Mouse (Mus musculus) 416B (cell line): Measurements from ENCODE around the gene Rgl2.

Experiments
- DNase-seq: peaks from one replicate; pipeline ENCODE4 v3.0.0; 2011; ENCODE audit warnings: low read depth

Gene Rgl2

DNA sequence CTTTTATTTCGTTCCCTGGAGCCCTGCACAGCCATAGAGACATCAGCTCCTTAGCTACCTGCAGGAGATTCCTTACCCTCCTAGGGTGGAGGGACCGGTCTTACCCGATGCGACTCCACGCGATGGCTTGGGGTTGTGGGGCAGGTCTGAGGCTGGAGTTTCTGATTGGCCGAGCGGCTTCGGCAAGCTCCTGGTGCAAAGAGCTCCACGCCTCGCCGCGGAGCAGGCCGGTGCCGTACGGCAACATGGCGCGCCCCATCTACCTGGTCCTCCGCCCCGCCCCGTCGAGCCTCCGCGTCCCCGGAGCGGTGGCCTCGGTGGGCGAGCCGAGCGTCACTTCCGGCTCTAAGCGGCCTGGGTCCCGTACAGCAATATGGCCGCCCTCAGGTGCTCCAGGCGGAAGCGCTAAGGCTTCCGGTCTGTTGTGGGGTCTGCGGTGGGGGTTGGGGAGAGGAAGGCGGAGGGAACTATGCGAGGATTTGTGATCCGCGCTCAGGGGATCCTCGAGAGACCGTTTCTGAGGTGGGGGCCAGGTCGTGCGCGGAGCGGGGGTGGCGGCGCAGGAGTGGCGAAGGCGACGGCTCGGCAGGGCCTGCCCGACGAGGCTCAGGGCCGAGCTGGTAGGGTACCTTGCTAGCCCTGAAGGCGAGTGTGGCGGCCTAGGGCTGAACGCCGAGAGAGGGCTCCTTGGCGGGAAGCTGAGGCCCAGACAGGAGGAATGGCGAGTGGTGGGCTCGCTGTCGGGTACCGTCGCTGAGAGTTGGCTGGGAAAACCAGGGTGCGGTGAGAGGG is 20.1 kb upstream of the Rgl2 start, which contains the start of gene Daxx:
Daxx (plus strand) TSS at position 338 of the 792 bp plus-strand sequence.
- DNase-seq = peak; percentile 99

DNA sequence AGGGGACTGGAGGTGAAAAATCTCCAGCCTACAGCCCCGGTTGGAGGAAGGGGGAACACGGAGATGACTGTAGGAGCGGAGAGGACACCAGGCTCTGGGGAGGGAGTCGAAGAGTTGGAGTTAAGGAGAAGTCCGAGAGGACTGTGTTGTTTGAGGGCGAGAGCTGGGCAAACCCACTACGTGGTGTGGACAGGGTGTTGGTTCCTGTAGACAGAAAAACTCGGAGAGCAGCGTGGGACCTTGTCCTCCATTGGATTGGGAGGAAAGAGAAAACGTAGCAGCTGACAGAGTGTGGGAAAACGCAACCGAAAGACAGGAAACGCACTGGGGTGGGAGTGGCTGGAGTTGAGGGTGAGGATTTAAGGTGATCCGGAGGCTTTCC is 19.5 kb upstream of the Rgl2 start:
- DNase-seq = peak; percentile 80

DNA sequence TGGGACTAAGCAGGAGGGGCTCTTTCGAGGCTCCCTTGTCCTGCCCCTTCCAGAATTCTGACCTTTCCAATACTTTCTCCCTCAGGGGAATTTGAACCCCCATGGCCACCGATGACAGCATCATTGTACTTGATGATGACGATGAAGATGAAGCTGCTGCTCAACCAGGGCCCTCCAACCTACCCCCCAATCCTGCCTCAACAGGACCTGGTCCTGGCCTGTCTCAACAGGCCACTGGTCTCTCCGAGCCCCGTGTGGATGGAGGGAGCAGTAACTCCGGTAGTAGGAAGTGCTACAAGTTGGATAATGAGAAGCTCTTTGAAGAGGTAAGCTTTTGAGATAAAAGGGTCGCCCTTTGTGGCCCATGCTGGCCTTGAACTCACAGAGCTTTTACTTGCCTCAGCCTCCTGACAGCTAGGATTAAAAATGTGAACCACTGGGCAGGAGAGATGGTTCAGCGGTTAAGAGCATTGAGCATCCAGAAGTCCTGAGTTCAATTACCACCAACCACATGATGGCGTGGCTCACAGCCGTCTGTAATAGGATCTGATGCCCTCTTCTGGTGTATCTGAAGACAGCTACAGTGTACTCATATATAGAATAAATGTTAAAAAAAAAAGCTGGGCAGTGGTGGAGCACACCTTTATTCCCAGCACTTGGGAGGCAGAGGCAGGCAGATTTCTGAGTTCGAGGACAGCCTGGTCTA is 18.8 kb upstream of the Rgl2 start:
- DNase-seq = peak; percentile 66

DNA sequence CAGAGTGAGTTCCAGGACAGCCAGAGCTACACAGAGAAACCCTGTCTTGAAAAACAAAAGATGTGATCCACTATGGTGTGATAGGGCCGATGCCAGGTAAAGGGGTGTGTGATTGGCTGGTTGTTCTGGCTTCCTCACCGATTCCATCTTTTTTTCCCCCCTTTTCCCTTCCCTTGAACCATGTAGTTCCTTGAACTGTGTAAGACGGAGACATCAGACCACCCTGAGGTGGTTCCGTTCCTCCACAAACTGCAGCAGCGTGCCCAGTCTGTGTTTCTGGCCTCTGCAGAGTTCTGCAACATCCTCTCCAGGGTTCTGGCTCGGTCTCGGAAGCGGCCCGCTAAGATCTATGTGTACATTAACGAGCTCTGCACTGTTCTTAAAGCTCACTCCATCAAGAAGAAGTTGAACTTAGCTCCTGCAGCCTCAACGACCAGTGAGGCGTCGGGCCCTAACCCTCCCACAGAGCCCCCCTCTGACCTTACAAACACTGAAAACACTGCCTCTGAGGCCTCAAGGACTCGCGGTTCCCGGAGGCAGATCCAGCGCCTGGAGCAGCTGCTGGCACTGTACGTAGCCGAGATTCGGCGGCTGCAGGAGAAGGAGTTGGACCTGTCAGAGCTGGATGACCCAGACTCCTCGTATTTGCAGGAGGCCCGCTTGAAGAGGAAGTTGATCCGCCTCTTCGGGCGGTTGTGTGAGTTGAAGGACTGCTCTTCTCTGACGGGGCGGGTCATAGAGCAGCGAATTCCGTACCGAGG is 18.1 kb upstream of the Rgl2 start:
- no peak for DNase-seq

DNA sequence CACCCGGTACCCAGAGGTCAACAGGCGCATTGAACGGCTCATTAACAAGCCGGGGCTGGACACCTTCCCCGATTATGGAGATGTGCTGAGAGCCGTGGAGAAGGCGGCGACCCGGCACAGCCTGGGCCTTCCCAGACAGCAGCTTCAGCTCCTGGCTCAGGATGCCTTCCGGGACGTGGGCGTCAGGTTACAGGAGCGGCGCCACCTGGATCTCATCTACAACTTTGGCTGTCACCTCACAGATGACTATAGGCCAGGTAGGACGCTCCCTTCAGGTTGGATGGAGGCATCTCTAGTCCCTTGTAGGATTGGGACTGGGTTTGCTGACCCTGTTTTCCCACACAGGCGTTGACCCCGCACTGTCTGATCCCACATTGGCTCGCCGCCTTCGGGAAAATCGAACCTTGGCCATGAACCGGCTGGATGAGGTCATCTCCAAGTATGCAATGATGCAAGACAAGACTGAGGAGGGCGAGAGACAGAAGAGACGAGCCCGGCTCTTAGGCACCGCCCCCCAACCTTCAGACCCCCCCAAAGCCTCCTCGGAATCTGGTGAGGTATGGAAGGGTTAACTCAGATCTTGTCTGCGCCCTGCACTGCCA is 17.4 kb upstream of the Rgl2 start:
- DNase-seq = no peak

DNA sequence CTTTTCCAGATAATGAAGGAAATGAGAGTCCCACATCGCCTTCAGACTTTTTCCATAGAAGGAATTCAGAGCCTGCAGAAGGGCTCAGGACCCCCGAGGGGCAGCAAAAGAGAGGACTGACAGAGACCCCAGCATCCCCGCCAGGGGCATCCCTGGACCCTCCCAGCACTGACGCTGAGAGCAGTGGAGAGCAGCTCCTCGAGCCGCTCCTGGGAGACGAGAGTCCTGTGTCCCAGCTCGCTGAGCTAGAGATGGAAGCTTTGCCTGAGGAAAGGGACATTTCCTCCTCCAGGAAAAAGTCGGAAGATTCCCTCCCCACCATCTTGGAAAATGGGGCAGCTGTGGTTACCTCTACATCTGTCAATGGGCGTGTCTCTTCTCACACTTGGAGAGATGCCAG is 16.1 kb upstream of the Rgl2 start:
- DNase-seq = no peak

DNA sequence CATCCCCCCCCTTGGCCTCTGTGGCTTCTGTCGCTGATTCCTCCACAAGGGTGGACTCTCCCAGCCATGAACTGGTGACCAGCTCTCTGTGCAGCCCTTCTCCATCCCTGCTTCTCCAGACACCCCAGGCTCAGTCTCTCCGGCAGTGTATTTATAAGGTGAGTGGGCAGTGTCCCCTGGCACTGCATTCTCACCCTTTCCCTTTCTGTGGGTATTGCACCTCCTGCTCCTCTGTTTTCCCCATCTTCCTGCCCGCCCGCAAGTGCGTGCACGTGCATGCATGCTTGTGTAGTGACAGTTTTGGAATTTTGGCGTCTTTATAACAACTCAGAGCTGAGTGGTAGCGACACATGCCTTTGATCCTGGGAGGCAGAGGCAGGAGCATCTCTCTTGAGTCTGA is 15.4 kb upstream of the Rgl2 start:
- DNase-seq = no peak

DNA sequence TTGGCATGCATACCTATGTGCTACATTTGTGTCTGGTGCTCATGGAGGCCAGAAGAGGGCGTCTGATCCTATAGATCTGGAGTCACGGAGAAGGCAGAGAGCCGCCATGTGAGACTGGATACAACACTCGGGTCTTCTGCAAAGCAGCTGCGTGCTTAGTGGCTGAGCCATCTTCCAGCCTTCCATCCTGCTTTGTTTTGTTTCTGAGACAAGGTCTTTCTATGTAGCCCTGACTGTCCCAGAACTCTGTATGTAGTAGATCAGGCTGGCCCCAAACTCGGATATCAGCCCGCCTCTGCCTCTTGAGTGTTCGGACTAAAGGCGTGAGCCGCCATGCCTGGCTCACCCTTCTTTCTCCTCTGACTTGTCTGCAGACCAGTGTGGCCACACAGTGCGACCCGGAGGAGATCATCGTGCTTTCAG is 14.4 kb upstream of the Rgl2 start:
- peak; percentile 59 for DNase-seq

DNA sequence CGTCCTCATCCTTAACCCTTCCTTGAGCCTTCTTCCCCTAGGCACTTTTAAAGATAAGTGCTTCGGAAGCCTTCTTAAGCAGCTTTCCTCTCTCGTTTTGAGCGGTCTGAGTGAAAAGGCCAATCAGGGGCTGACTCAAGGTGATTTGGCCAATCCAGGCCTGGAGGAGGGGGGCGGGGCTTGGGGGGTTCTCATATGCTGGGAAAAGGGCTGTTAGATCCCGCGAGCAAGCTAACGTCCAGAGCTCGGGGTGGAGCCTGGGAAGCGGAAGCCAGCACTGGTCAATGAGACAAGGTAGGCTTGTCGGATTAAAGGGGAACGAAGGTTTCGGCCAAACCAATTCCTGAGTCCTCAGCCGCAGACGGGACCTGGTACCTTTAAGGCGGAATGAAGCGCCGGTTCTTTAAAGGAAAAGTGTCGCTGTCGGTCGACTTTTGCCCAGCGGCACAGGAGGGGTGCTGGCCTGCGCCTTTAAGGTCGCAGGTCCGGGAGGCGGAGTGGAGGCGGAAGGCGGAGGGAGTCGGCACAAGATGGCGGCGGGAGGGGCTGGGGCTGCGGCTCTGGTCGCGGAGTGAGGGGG is 13.6 kb upstream of the Rgl2 start, which contains the start of the genes Tapbp and Zbtb22:
Tapbp (plus strand) TSS at position 229 of the 580 bp plus-strand sequence.
Zbtb22 (plus strand) TSS at position 234 of the 580 bp plus-strand sequence.
- DNase-seq = peak; percentile 100

DNA sequence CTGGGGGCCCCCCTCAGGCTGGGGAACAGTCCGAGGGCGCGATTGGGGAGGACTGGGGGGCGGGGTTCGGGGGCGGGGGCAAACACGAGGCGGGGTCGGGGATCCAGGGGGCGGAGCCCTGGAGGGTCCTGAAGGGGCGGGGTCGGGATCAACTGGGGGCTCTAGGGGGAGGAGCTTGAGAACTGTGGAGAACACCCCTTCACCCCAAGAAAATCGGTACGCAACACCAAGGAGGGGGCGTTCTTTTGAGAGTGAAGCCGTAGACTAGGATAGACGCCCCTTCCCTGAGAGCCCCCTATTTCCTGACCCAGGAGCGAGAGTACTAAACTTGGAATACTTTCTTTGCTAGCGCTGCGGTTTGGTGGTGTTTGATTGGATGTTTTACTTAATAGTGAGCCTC is 13.0 kb upstream of the Rgl2 start:
- DNase-seq = no peak

DNA sequence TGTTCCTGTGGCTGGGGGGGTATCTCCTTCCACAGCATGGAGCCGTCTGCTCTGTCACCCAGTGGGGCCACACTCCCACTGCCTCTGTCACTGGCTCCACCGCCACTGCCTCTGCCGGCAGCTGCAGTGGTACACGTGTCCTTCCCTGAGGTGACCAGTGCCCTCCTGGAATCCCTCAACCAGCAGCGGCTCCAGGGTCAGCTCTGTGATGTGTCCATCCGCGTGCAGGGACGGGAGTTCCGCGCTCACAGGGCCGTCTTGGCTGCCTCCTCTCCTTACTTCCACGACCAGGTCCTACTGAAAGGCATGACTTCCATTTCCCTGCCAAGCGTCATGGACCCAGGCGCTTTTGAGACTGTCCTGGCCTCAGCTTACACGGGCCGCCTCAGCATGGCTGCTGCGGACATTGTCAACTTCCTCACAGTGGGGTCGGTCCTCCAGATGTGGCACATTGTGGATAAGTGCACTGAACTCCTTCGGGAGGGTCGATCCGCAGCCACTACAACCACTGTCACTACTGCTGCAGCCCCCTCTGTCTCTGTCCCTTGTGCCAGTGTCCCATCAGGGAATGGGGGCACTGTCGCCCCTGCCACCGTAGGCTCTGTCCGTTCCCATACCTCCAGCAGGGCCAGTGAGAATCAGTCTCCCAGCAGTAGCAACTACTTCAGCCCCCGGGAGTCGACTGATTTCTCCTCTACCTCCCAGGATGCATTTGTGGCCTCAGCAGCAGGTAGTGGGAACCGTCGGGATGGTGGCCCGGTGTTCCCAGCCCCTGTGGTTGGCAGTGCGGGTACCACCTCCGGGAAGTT is 12.3 kb upstream of the Rgl2 start:
- no peak for DNase-seq

DNA sequence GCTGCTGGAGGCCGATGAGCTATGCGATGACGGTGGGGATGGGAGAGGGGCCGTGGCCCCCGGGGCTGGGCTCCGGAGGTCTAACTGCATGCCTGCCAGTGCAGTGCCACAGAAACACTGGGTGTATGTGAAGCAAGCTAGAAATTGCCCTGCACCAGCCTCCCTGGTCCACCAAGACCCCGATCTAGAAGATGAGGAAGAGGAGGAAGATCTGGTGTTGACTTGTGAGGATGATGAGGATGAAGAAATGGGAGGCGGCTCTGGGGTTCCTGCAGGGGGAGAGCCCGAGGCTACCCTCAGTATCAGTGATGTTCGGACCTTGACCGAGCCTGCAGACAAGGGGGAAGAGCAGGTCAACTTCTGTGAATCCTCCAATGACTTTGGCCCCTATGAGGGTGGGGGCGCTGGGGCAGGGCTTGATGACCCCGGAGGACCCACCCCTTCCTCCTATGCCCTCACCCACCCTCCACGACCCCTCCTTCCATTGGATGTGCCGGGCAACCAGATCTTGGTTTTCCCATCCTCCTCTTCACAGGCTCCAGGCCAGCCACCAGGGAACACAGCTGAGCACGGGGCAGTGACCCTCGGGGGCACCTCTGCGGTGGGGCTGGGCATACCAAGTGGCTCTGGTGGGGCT is 11.6 kb upstream of the Rgl2 start:
- no peak for DNase-seq

DNA sequence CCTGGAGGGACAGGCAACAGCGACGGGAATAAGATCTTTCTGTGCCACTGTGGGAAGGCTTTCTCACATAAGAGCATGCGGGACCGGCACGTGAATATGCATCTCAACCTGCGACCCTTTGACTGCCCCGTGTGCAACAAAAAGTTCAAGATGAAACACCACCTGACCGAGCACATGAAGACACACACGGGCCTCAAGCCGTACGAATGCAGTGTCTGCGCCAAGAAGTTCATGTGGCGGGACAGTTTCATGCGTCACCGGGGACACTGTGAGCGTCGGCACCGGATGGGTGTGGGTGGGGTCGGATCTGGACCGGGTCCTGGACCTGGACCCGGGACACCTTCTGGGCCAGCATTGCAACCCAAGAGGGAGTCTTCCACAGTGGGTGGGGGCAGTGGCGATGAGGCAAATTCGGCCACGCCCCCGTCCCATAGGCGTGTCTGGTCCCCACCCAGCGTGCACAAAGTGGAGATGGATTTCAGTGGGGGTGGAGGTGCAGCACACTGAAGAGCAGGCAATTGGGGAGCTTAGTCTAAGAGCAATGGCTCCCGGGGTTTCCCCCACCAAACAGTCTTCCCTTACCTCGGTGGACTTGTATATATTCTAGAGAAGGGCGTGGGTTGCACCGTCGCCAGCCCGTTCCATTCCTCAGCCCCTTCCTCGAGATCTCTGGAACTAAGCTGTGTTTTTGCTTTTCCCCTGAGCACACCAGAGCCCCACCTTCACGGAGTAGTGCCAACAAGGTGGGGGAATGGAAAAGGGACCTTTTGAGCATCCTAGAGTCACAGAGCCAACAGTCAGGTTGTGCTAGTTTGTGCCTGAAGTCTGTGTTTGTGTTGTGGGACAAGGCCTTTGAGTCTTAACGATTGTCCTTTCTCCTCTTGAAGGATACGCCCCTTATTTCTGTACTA is 10.8 kb upstream of the Rgl2 start:
- DNase-seq = no peak

DNA sequence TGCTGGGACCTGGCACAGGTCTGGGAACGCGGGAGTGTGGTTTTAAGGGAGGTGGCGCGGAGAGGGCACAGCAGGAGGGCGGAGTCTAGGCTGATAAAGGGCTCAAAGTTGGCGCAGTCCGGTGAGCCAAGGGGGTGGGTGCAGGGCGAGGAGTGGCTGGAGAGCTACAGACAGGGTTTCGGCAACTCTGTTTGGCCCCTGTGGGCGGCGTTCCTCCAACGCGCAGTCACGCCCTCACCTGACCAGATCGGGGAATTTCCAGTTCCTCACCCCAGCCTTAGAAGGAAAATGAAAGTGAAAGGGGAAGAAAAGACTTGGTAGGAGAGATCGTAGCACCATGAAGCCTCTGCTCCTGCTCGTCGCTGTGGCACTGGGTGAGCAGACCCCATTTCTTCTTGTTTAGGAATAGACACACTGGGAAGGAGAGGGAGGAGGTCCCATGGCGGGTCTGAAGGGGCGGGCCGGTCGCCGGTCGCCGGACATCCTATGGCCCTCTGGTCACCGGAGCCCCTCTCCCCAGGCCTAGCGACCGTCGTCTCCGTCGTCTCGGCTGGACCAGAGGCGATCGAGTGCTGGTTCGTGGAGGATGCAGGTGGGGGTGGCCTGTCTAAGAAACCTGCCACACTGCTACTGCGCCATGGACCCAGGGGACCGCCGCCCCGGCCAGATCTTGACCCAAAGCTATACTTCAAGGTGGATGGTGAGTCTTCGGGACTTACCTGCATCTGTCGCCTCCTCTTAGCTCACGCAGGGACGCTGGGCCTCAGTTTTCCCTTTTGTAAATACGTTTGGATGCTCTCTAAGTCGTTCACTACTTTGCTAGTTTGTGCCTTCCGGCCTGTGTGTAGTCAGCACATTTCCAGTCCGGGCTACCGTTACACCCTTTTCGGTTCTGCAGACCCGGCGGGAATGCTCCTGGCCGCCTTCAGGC is 9.7 kb upstream of the Rgl2 start:
- peak; percentile 96 for DNase-seq

DNA sequence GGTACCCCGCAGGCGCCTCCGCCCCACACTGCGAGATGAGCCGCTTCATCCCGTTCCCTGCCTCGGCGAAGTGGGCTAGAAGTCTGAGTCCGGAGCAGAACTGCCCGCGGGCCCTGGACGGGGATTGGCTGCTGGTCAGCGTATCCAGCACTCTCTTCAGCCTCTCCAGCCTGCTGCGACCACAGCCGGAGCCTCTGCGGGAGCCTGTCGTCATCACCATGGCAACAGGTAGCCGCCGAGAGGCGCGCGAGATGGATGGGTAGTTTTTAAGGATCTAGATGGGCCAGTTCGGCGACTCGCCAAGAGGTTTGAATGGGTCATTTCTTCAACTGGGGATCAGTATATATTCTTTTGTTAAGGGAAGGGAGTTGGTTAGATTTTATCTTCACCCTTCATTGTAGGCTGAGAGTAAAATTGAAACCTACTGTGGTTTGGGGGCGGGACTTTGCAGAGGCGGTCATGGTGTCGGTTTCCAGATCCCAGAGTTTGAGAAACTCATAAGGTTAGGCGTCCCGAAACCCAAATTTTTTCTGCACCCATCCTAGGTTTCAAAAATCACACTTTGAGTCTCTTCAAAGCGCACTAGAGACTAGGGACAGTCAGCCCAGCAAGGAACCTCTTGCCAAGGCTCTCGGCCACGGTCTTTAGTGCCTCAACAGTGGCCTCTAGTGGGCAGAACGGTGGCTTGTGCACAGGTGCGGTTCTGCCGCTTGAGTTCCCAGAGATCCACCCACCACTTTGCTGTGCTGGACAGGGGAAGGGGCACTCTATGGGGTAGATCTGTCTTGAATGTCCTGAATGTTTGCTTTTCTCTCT is 8.9 kb upstream of the Rgl2 start:
- peak; percentile 92 for DNase-seq

DNA sequence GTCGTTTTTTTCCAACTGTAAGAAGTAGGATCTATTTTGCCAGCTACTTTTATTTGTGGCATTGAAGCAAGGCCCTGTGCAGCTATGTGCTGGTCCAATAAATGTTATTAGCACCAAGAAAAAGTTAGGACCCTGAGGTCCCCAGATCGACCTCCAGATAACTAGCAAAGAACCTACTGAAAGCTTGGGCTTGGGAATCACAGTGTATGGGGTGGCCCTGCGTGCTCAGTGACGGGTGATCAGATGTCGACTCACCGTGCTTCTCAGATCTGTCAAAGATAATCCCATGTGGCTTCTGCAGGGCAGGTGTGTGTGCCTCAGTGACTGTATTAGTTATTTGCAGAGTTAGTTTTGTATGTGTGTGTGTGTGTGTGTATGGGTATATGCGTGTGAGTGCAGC is 8.0 kb upstream of the Rgl2 start:
- DNase-seq = no peak

DNA sequence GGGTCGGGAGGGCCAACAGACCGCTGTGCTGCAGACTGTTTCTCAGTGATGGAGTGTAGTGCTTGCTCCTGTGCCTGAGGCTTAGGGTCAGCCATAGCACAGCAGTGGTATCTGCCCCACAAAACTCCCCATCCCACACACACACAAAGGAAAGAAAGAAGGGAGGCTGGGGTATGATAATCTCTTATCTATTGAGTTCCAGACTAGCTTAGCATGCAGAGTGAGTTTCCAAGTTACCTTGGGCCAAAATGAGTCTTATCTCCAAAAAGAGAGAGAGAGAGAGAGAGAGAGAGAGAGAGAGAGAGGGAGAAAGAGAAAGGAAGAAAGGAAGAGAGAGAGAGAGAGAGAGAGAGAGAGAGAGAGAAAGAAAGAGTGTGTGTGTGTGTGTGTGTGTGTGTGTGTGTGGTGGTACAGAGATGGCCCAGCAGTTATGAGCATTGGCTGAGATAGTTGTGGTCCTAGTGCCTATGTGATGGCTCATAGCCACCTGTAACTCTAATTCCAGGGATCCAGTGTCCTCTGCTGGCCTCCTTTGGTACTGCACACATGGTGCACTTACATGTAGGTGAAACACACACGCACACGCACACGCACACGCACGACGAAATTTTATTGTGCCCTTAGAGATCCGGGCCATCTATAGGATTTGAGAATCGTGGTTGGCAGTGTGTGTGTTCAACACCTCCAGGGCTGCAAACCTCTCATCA is 4.6 kb upstream of the Rgl2 start:
- peak; percentile 74 for DNase-seq
